Mouse (Mus musculus) embryonic facial prominence, embryonic 10.5 days (tissue): ENCODE measurements around the gene Atrip. TPM values are rescaled to one million over a fixed set of nuclear protein-coding genes. Genes with fewer than 3 reads are reported as not detected.

ENCODE experiments used
- DNase-seq: peaks from one replicate; pipeline ENCODE4 v3.0.0-alpha.2; 2017; ENCODE audit warnings: low spot score
- H3K27ac ChIP-seq: fragments of 300-500 bp; sonication (generic); replicated peaks from 2 replicates; pipeline ENCODE4 v1.5.1; 2016; ENCODE audit warnings: mild to moderate bottlenecking
- H3K27me3 ChIP-seq: fragments of 300-500 bp; sonication (generic); replicated peaks from 2 replicates; pipeline ENCODE4 v1.6.1; 2016; ENCODE audit warnings: low read depth, mild to moderate bottlenecking; ENCODE audit not compliant: poor library complexity, severe bottlenecking
- H3K36me3 ChIP-seq: fragments of 300-500 bp; sonication (generic); replicated peaks from 2 replicates; pipeline ENCODE4 v1.6.1; 2016; ENCODE audit warnings: mild to moderate bottlenecking, moderate library complexity
- H3K4me1 ChIP-seq: fragments of 300-500 bp; sonication (generic); 2 replicates; pipeline ENCODE4 v1.6.1; 2016
- H3K4me3 ChIP-seq: fragments of 300-500 bp; sonication (generic); 2 replicates; pipeline ENCODE4 v1.5.1; 2016; ENCODE audit warnings: mild to moderate bottlenecking, moderate library complexity
- H3K9me3 ChIP-seq: fragments of 300-500 bp; sonication (generic); 2 replicates; pipeline ENCODE4 v1.6.1; 2016; ENCODE audit warnings: mild to moderate bottlenecking
- WGBS: fragments of 180-500 bp; shearing (Covaris S2); methylation state at CpG from one replicate; pipeline ENCODE4 v1.1.7; 2016; 5-methylcytosine and 5-hydroxymethylcytosine counted together
- polyA plus RNA-seq: library from polyadenylated mRNA; unstranded; fragments of >200 nt; fragmentation: Nextera tagmentation; extraction: Ambion mirVana; gene quantifications from 2 replicates; pipeline ENCODE4 v1.2.1, GENCODE M21; 2016

The Atrip gene
- polyA plus RNA-seq, 1 experiment from 2014 or later: 35.9 TPM

DNA sequence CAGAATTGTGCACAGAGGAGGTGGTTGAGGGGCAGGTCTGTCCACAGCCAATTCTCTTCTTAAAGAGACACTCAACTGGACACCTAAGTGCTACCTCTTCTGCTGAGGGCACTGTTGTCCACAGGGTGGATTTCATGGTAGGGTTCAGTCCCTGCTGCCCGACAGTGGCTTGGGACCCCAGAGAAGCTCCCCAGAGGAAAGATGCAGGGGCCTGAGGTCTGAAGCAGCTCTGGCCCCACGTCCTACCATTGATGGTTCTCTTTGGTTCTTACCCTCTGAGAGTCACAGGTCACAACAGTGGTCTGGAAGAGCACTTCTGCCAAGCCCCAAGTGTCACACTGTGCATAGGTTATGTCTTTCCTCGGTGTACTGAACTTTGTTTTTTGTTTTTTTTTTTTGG, 20.6 kb downstream of the Atrip start:
- H3K36me3 ChIP-seq: peaks cover 44% of the 10 kb centered on the region
- H3K4me1 ChIP-seq: peaks cover 27% of the 10 kb centered on the region
- 80% methylated on average over 3 of the region's 3 CpGs for WGBS
- no peak overlapping the region for H3K4me3 ChIP-seq
- no peak for DNase-seq
- 0 out of 2 replicates have a peak overlapping the region, but pooled peaks have one; percentile 42 for H3K27ac ChIP-seq
- H3K9me3 ChIP-seq: no peaks in the 10 kb centered on the region
- H3K27me3 ChIP-seq: no peaks in the 10 kb centered on the region

DNA sequence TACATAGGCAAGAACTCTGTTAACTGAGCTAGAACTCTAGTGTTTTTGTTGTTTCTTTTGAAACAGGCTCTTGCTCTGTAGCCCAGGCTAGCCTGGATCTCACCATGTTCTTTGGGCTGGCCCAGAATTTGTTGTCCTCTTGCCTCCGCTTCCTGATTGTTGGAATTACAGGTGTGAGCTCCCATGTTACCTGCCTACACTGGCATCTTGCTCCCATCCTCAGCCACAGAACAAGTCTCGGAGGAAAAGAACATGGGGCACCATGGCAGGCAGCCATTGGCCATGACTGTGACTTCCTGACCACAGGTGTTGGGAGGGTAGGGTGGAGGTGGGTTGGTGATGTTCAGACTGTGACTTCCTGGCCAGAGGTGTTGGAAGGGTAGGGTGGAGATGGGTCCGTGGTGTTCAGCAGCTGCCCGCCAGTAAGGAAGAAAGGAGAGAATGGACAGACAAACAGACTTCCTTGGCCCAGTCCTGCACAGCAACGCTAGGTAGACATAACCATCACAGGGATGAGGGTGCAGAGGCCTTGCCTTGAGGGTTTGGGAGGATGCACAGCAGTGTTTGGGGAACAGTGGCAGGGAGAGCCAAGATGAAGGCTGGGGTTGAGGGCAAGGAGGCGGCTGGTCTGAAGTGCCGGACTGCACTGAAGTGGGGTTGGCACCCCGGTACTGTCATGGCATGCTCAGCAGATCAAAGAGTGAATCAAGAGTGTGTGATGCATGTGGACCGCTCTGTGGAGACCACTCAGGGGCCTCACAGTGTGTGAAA, 21.2 kb downstream of the Atrip start:
- H3K27me3 ChIP-seq: no peaks in the 10 kb centered on the region
- no peak overlapping the region for H3K4me3 ChIP-seq
- 90% methylated on average over 9 of the region's 9 CpGs for WGBS
- peaks cover 26% of the 10 kb centered on the region for H3K4me1 ChIP-seq
- peaks cover 42% of the 10 kb centered on the region for H3K36me3 ChIP-seq
- no peak for DNase-seq
- no peaks in the 10 kb centered on the region for H3K9me3 ChIP-seq
- H3K27ac ChIP-seq: no peak overlapping the region

DNA sequence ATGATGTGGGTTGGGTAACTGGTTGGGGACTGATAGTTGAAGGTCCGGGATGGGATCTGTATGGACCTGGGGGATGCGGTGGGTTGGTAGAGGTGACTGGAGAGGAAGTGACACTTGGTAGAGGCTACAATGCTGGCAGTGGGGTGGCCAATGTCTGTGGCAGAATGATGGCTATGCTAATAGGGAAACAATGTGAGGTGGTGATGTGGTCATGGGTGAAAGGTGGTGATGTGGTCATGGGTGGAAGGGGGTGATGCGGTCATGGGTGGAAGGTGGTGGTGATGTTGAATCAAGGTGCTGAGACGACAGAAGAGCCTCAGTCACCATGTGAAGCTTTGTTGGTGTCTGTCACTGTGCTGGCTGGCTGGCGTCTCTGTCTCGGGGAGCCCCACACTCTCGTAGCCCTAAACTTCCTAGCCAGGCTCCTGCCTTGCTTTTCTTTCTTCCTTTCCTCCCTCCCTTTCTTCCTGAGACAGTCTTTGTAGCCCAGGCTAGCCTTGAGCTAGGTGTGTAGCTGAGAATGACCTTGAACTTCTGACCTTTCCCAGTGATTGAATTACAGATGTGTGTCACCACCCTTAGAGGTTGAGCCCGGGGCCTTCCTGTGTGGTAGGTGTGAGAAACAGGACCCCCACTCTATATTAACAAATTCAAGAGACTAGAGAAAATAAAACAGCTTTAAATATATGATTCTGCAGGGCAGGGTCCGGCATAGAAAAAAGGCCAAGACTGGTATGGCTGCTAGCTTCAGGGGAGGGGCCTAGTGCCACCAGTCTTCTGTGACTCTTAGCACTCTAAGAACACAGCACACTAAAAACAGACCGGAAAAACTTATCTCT, 22.1 kb downstream of the Atrip start:
- H3K9me3 ChIP-seq: no peaks in the 10 kb centered on the region
- H3K4me3 ChIP-seq: no peak overlapping the region
- 89% methylated on average over 10 of the region's 10 CpGs for WGBS
- no peak for DNase-seq
- H3K4me1 ChIP-seq: peaks cover 26% of the 10 kb centered on the region
- peaks cover 34% of the 10 kb centered on the region for H3K36me3 ChIP-seq
- H3K27ac ChIP-seq: no peak overlapping the region
- no peaks in the 10 kb centered on the region for H3K27me3 ChIP-seq

DNA sequence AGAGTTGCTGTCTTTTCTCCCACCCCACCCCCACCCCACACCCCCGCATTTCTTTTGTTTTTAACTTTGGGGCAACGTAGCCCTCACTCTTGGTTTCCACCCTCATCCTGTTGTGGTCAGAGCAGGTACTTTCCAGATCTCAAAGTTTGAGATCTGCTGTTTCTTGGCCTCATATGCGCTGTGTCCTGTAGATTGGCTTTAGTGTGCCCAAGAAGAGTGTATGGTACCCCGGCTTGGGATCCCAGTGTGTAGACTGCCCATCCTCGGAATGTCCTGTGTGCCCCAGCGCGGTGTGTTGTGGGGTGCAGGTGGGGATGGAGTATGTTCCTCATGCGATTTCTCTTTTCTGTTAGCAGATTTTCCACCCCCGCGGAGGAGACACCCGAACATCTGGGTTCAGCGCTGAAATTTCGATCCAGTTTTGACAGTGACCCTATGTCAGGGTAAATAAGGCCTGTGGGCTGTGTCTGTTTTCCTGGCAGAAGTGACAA, 22.9 kb downstream of the Atrip start:
- no peak for DNase-seq
- Histone ChIP-seq H3K4me1 (peaks cover 26% of the 10 kb centered on the region), H3K9me3 (no peaks in the 10 kb centered on the region), H3K27ac (no peak overlapping the region), H3K4me3 (no peak overlapping the region), H3K36me3 (peaks cover 29% of the 10 kb centered on the region), H3K27me3 (no peaks in the 10 kb centered on the region)
- WGBS: 90% methylated on average over 13 of the region's 13 CpGs

DNA sequence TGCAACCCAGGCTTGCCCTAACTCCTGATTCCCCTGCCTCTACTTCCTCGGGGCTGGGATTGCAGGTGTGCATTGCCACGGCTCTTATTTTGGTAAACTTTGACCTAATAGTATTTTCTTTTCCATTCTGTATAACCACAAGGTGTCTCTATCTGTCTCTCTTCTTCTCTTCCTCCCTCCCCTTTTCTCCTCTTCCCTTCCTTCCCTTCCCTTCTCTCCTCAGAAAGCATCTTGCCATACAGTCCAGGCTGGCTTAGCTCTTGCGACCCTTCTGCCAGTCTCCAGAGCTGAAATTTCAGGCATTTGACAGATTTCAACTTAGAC, 23.3 kb downstream of the Atrip start:
- H3K36me3 ChIP-seq: peaks cover 27% of the 10 kb centered on the region
- no peaks in the 10 kb centered on the region for H3K27me3 ChIP-seq
- H3K4me3 ChIP-seq: no peak overlapping the region
- 76% methylated on average over 3 of the region's 3 CpGs for WGBS
- H3K9me3 ChIP-seq: no peaks in the 10 kb centered on the region
- peaks cover 26% of the 10 kb centered on the region for H3K4me1 ChIP-seq
- DNase-seq: no peak
- no peak overlapping the region for H3K27ac ChIP-seq

DNA sequence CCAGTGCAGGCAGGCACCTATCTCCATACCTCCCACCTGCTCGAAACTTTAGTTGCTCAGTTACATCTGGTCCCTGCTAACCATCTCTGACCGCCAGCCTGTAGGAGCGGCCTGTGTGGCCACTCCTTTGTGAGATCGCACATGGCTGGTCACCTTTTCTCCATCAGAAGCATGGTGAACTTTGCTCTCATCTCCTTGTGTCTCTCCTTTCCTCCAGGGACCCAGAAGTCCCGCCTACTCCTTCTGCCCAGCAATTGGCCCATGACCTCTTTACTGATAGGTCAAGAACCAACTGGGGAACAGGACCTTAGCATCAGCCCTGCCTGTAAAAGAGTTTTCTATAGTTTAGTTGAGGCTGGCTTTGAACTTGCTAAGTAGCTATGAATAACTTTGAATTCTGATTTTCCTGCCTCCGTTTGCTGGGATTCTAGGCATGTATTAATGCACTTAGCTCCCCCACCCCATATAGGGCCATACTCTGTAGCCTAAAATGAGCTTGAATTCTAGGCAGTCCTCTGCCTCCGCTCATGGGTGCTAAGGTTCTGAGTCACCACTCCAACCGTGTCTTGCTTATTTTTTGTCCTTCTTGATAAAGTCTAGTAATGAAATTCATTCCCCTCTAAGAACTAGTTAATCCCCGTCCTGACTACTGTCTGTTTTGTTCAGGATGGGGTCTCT, 23.8 kb downstream of the Atrip start:
- 83% methylated on average over 9 of the region's 9 CpGs for WGBS
- no peaks in the 10 kb centered on the region for H3K9me3 ChIP-seq
- no peak for DNase-seq
- H3K4me1 ChIP-seq: peaks cover 21% of the 10 kb centered on the region
- H3K27me3 ChIP-seq: no peaks in the 10 kb centered on the region
- no peak overlapping the region for H3K4me3 ChIP-seq
- peaks cover 27% of the 10 kb centered on the region for H3K36me3 ChIP-seq
- H3K27ac ChIP-seq: no peak overlapping the region

DNA sequence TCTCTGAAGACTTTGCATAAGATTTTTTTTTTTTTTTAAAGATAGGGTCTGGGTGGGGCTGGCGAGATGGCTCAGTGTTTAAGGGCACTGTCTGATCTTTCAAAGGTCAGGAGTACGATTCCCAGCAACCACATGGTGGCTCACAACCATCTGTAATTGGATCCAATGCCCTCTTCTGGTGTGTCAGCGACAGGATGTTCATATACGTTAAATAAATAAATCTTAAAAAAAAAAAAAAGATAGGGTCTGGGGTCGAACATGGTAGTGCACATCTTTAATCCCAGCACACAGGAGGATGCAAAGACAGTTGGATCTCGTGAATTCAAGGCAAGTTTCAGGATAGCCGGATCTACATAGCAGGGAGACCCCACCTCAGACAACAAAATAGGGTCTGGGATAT, 24.6 kb downstream of the Atrip start:
- H3K36me3 ChIP-seq: peaks cover 27% of the 10 kb centered on the region
- H3K27ac ChIP-seq: no peak overlapping the region
- no peak overlapping the region for H3K4me3 ChIP-seq
- peaks cover 13% of the 10 kb centered on the region for H3K4me1 ChIP-seq
- H3K27me3 ChIP-seq: no peaks in the 10 kb centered on the region
- no peak for DNase-seq
- no peaks in the 10 kb centered on the region for H3K9me3 ChIP-seq
- 76% methylated on average over 7 of the region's 7 CpGs for WGBS

DNA sequence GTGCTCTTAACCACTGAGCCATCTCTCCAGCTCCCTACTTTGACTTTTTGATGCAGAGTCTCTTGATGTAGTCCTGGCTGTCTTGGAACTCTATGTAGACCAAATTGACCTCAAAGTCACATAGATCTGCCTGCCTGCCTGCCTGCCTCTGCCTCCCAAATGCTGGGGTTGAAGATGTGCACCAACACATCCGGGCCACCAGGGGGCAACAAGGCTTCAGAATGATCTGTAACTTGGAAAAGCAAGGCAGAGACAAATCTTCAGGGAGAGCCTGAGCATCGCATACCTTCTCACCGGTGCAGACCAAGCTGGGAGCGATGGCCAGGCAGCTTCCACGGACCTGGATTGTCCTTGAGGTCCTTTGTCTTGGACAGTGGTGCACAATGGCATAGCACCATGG, 27.6 kb downstream of the Atrip start:
- peak; percentile 66 for DNase-seq
- Histone ChIP-seq H3K4me1 (peaks cover 8% of the 10 kb centered on the region), H3K27me3 (no peaks in the 10 kb centered on the region), H3K36me3 (peaks cover 19% of the 10 kb centered on the region), H3K9me3 (no peaks in the 10 kb centered on the region), H3K4me3 (no peak overlapping the region), H3K27ac (no peak overlapping the region)
- 38% methylated on average over 5 of the region's 5 CpGs for WGBS

DNA sequence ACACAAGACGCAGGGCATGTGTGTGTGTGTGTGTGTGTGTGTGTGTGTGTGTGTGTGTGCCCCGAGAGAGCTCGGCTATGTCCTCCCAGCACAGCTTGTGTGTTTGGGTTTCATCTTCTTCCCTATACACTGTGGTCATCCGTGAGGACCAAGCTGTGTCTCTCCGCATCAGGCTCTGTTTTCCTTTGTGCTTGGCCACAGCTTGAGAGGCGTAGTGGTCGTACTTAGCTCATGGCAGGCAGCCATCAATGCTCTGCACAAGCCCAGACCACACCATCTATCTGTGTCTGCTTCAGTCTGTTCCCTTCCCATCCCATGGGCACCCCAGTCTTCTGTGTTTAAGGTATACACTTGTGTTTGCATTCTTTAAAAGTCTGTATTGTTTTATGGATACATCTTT, 32.6 kb downstream of the Atrip start:
- peaks cover 6% of the 10 kb centered on the region; the same call in 1 of the 2 replicates for H3K27me3 ChIP-seq
- peaks cover 38% of the 10 kb centered on the region for H3K4me1 ChIP-seq
- no peak overlapping the region for H3K4me3 ChIP-seq
- 84% methylated on average over 7 of the region's 7 CpGs for WGBS
- no peaks in the 10 kb centered on the region for H3K9me3 ChIP-seq
- H3K27ac ChIP-seq: no peak overlapping the region
- no peak for DNase-seq
- peaks cover under 1% of the 10 kb centered on the region; the same call in 1 of the 2 replicates for H3K36me3 ChIP-seq

DNA sequence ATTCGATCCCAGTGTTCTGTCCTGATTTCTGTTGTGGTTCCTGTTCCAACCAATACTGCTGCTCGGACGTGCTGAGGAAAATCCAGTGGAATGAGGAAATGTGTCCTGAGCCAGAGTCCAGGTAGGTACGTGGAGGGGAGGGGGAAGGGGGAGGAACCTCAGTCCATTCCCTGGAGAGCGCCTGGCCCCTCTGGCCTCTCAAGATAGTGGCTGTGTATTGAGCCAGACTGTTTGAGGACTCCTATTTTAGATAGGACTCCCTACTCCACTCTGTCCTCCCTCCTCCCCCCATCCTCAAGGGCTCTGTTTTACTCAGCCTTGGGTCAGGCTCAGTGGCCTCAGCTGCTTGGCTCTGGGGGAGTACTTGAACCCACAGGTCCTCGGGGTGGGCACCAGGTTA, 33.0 kb downstream of the Atrip start:
- Histone ChIP-seq H3K4me3 (no peak overlapping the region), H3K36me3 (no peaks in the 10 kb centered on the region), H3K9me3 (no peaks in the 10 kb centered on the region), H3K27me3 (peaks cover 6% of the 10 kb centered on the region; the same call in 1 of the 2 replicates), H3K27ac (no peak overlapping the region), H3K4me1 (peaks cover 38% of the 10 kb centered on the region)
- DNase-seq: no peak
- 67% methylated on average over 6 of the region's 6 CpGs for WGBS

DNA sequence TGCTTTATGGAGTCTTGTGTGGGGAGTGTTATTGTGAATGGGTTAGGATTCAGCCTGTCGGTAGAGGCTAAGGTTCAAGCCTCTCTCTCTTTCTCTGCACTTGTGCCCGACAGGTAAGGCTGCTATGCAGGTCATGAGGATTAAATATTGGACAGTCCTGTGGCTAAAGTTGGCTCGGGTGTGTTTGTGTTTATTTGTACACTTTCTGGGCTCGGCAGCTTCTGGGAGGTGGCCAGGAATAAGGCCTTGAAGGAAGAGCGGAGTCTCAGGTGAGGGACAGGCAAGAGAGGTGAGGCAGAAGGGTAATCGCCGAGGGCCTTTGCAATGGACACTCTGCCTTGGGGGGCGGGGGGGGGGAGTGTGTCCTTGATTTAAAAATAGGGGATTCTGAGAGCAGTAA, 33.7 kb downstream of the Atrip start:
- Histone ChIP-seq H3K27ac (no peak overlapping the region), H3K9me3 (no peaks in the 10 kb centered on the region), H3K4me3 (no peak overlapping the region), H3K36me3 (no peaks in the 10 kb centered on the region), H3K27me3 (peaks cover 6% of the 10 kb centered on the region; the same call in 1 of the 2 replicates), H3K4me1 (peaks cover 38% of the 10 kb centered on the region)
- no peak for DNase-seq
- 85% methylated on average over 8 of the region's 8 CpGs for WGBS

DNA sequence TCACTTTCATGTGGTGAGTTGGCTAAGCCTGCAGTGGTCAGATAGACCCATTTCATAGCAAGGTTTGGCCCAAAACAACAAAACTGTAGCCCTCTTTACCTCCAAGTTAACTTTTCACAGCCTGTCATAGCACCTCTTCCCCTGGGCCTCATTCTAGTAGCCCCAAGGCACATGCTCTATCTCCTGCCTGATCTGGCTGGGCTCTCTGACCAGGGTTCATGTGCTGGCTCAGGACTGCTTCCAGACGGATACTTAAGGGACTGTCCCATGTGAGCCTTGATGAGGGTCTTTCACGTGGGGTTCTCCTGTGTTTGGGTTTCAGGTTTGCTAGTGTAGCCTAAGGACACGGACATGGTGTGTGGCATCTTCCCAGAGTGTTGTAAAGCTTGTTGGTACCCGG, 34.2 kb downstream of the Atrip start:
- peaks cover 38% of the 10 kb centered on the region for H3K4me1 ChIP-seq
- 0 out of 2 replicates have a peak overlapping the region, but pooled peaks have one; percentile 90 for H3K27ac ChIP-seq
- no peaks in the 10 kb centered on the region for H3K9me3 ChIP-seq
- H3K27me3 ChIP-seq: peaks cover 6% of the 10 kb centered on the region; the same call in 1 of the 2 replicates
- WGBS: 75% methylated on average over 4 of the region's 4 CpGs
- no peak for DNase-seq
- peak overlapping the region; percentile 83; the same call in 1 of the 2 replicates for H3K4me3 ChIP-seq
- H3K36me3 ChIP-seq: no peaks in the 10 kb centered on the region
